Mouse (Mus musculus): ENCODE measurements around the gene Vma21-ps.
"Not testable (repeated sequence)": the region's sequence is repeated elsewhere in the genome, so short reads cannot be mapped to it uniquely, and the experiment has no call there.

Vma21-ps gene

GRCm38 (mm10) chr4:52497144-52497543 lies at the start of gene Vma21-ps:
TSS of gene Vma21-ps (minus strand) at chr4:52497244.
- DNase-seq (ENCODE audit: low spot score): not testable (repeated sequence)

- no peak for DNase-seq (ENCODE audit: low spot score)
Measured at GRCm38 (mm10) chr4:52543001-52543400, 46.0 kb upstream of the Vma21-ps start.

- no peak for DNase-seq (ENCODE audit: low spot score)
Measured at GRCm38 (mm10) chr4:52530636-52531035, 33.6 kb upstream of the Vma21-ps start.

GRCm38 (mm10) chr4:52526464-52526863 lies 29.4 kb upstream of the Vma21-ps start:
- no peak for DNase-seq (ENCODE audit: low spot score)

- DNase-seq (ENCODE audit: low spot score): no peak
Measured at GRCm38 (mm10) chr4:52519301-52519700, 22.3 kb upstream of the Vma21-ps start.

- DNase-seq (ENCODE audit: low spot score): no peak
Measured at GRCm38 (mm10) chr4:52517580-52517979, 20.5 kb upstream of the Vma21-ps start.

- no peak for DNase-seq (ENCODE audit: low spot score)
Measured at GRCm38 (mm10) chr4:52487486-52487885, 9.6 kb downstream of the Vma21-ps start.

- no peak for DNase-seq (ENCODE audit: low spot score)
Measured at GRCm38 (mm10) chr4:52473431-52473830, 23.6 kb downstream of the Vma21-ps start.

GRCm38 (mm10) chr4:52461321-52461720 lies 35.7 kb downstream of the Vma21-ps start:
- DNase-seq (ENCODE audit: low spot score): no peak

- no peak for DNase-seq (ENCODE audit: low spot score)
Measured at GRCm38 (mm10) chr4:52459726-52460125, 37.3 kb downstream of the Vma21-ps start.

Measured in ovary, adult 18-20 months (tissue).